Mouse (Mus musculus): ENCODE results near the gene Trpm6. TPM values are rescaled to one million over a fixed set of nuclear protein-coding genes. Genes with fewer than 3 reads are reported as not detected.

Trpm6 gene
- total and polyA plus RNA-seq, 2 experiments from 2014 or later = 0.26 to 0.31 TPM

- H3K4me1 ChIP-seq (ENCODE audit: insufficient read depth, low read length) = no peaks in the 10 kb centered on the region
- DNase-seq (ENCODE audit: low spot score) (no peak), ATAC-seq (no peak)
- TF ChIP-seq CTCF (IDR thresholded peaks at IDR 0.05; ENCODE audit: low read depth) = no peak
- 86% methylated on average over 3 of the region's 3 CpGs for WGBS
- H3K27ac ChIP-seq = no peak overlapping the region
- H3K36me3 ChIP-seq (ENCODE audit: insufficient read depth, low read length) = no peaks in the 10 kb centered on the region
- no peak overlapping the region for H3K4me3 ChIP-seq (ENCODE audit: low read length)
- H3K4me2 ChIP-seq (ENCODE audit: low read depth, low read length) = no peak overlapping the region
- H3K27me3 ChIP-seq (ENCODE audit: insufficient read depth, low read length) = no peaks in the 10 kb centered on the region
- no peaks in the 10 kb centered on the region for H3K9me3 ChIP-seq (ENCODE audit: low read length)
- no peak overlapping the region for H3K9ac ChIP-seq (replicated peaks; ENCODE audit: low read length)
Observed at GRCm38 (mm10) chr19:18811264-18811663, 61.5 kb downstream of the Trpm6 start.

- H3K36me3 ChIP-seq (ENCODE audit: insufficient read depth, low read length) = no peaks in the 10 kb centered on the region
- 78% methylated on average over 13 of the region's 13 CpGs for WGBS
- DNase-seq (ENCODE audit: low spot score) = no peak
- TF ChIP-seq CTCF (IDR thresholded peaks at IDR 0.05; ENCODE audit: low read depth) = no peak
- no peaks in the 10 kb centered on the region for H3K4me1 ChIP-seq (ENCODE audit: insufficient read depth, low read length)
- no peak overlapping the region for H3K4me3 ChIP-seq (ENCODE audit: low read length)
- no peak overlapping the region for H3K4me2 ChIP-seq (ENCODE audit: low read depth, low read length)
- no peaks in the 10 kb centered on the region for H3K9me3 ChIP-seq (ENCODE audit: low read length)
- H3K9ac ChIP-seq (replicated peaks; ENCODE audit: low read length) = no peak overlapping the region
- H3K27ac ChIP-seq = no peak overlapping the region
- no peak for ATAC-seq
- H3K27me3 ChIP-seq (ENCODE audit: insufficient read depth, low read length) = no peaks in the 10 kb centered on the region
Observed at GRCm38 (mm10) chr19:18815170-18815569, 65.4 kb downstream of the Trpm6 start.

- WGBS = 82% methylated on average over 2 of the region's 2 CpGs
- no peak overlapping the region for H3K4me2 ChIP-seq (ENCODE audit: low read depth, low read length)
- no peaks in the 10 kb centered on the region for H3K4me1 ChIP-seq (ENCODE audit: insufficient read depth, low read length)
- H3K9ac ChIP-seq (replicated peaks; ENCODE audit: low read length) = no peak overlapping the region
- H3K36me3 ChIP-seq (ENCODE audit: insufficient read depth, low read length) = no peaks in the 10 kb centered on the region
- TF ChIP-seq CTCF (IDR thresholded peaks at IDR 0.05; ENCODE audit: low read depth) = no peak
- DNase-seq (ENCODE audit: low spot score) (no peak), ATAC-seq (no peak)
- H3K27me3 ChIP-seq (ENCODE audit: insufficient read depth, low read length) = no peaks in the 10 kb centered on the region
- no peak overlapping the region for H3K4me3 ChIP-seq (ENCODE audit: low read length)
- no peaks in the 10 kb centered on the region for H3K9me3 ChIP-seq (ENCODE audit: low read length)
- no peak overlapping the region for H3K27ac ChIP-seq
Observed at GRCm38 (mm10) chr19:18817425-18817824, 67.6 kb downstream of the Trpm6 start.

GRCm38 (mm10) chr19:18828601-18829000 is 78.8 kb downstream of the Trpm6 start:
- 82% methylated on average over 2 of the region's 2 CpGs for WGBS
- Histone ChIP-seq H3K9me3 (ENCODE audit: low read length) (no peaks in the 10 kb centered on the region), H3K36me3 (ENCODE audit: insufficient read depth, low read length) (no peaks in the 10 kb centered on the region), H3K4me2 (ENCODE audit: low read depth, low read length) (no peak overlapping the region), H3K27ac (no peak overlapping the region), H3K4me1 (ENCODE audit: insufficient read depth, low read length) (no peaks in the 10 kb centered on the region), H3K9ac (replicated peaks; ENCODE audit: low read length) (no peak overlapping the region), H3K4me3 (ENCODE audit: low read length) (no peak overlapping the region), H3K27me3 (ENCODE audit: insufficient read depth, low read length) (no peaks in the 10 kb centered on the region)
- no peak for TF ChIP-seq CTCF (IDR thresholded peaks at IDR 0.05; ENCODE audit: low read depth)
- DNase-seq (ENCODE audit: low spot score) (no peak), ATAC-seq (no peak)

- Histone ChIP-seq H3K27me3 (ENCODE audit: insufficient read depth, low read length) (no peaks in the 10 kb centered on the region), H3K4me3 (ENCODE audit: low read length) (no peak overlapping the region), H3K9me3 (ENCODE audit: low read length) (no peaks in the 10 kb centered on the region), H3K36me3 (ENCODE audit: insufficient read depth, low read length) (no peaks in the 10 kb centered on the region), H3K4me2 (ENCODE audit: low read depth, low read length) (no peak overlapping the region), H3K4me1 (ENCODE audit: insufficient read depth, low read length) (no peaks in the 10 kb centered on the region), H3K9ac (replicated peaks; ENCODE audit: low read length) (no peak overlapping the region), H3K27ac (no peak overlapping the region)
- ATAC-seq = no peak
- WGBS = 90% methylated on average over 3 of the region's 3 CpGs
- DNase-seq (ENCODE audit: low spot score) = no peak
- TF ChIP-seq CTCF (IDR thresholded peaks at IDR 0.05; ENCODE audit: low read depth) = no peak
Observed at GRCm38 (mm10) chr19:18831196-18831595, 81.4 kb downstream of the Trpm6 start.

- H3K4me1 ChIP-seq (ENCODE audit: insufficient read depth, low read length) = no peaks in the 10 kb centered on the region
- DNase-seq (ENCODE audit: low spot score) = peak; percentile 73
- H3K36me3 ChIP-seq (ENCODE audit: insufficient read depth, low read length) = no peaks in the 10 kb centered on the region
Observed at GRCm38 (mm10) chr19:18834971-18835370, 85.2 kb downstream of the Trpm6 start.

GRCm38 (mm10) chr19:18841789-18842562 is 92.2 kb downstream of the Trpm6 start:
- H3K4me3 ChIP-seq (ENCODE audit: low read length) = no peak overlapping the region
- H3K9me3 ChIP-seq (ENCODE audit: low read length) = no peaks in the 10 kb centered on the region
- TF ChIP-seq CTCF (IDR thresholded peaks at IDR 0.05; ENCODE audit: low read depth) = no peak
- H3K4me1 ChIP-seq (ENCODE audit: insufficient read depth, low read length) = no peaks in the 10 kb centered on the region
- no peak overlapping the region for H3K9ac ChIP-seq (replicated peaks; ENCODE audit: low read length)
- no peak overlapping the region for H3K27ac ChIP-seq
- H3K4me2 ChIP-seq (ENCODE audit: low read depth, low read length) = no peak overlapping the region
- 72% methylated on average over 19 of the region's 19 CpGs for WGBS
- ATAC-seq = no peak
- no peaks in the 10 kb centered on the region for H3K36me3 ChIP-seq (ENCODE audit: insufficient read depth, low read length)
- no peak for DNase-seq (ENCODE audit: low spot score)
- no peaks in the 10 kb centered on the region for H3K27me3 ChIP-seq (ENCODE audit: insufficient read depth, low read length)

More at GRCm38 (mm10) chr19:18834971-18835370, 85.2 kb downstream of the Trpm6 start:
- H3K27ac ChIP-seq = no peak overlapping the region
- peak; percentile 58; the same call in 1 of the 2 replicates for ATAC-seq
- H3K4me3 ChIP-seq (ENCODE audit: low read length) = no peak overlapping the region
- H3K9ac ChIP-seq (replicated peaks; ENCODE audit: low read length) = no peak overlapping the region
- WGBS = 13% methylated on average over 6 of the region's 6 CpGs
- no peaks in the 10 kb centered on the region for H3K27me3 ChIP-seq (ENCODE audit: insufficient read depth, low read length)
- no peak overlapping the region for H3K4me2 ChIP-seq (ENCODE audit: low read depth, low read length)
- TF ChIP-seq CTCF (IDR thresholded peaks at IDR 0.05; ENCODE audit: low read depth) = peak; percentile 97
- H3K9me3 ChIP-seq (ENCODE audit: low read length) = no peaks in the 10 kb centered on the region

Data from hindbrain, postnatal 0 days (tissue).